Mouse (Mus musculus) ES-CJ7 (cell line): Measurements from ENCODE around the gene Nmb.
"Not testable (repeated sequence)": the region's sequence is repeated elsewhere in the genome, so short reads cannot be mapped to it uniquely, and the experiment has no call there.

Experiments
- DNase-seq: peaks from one replicate; pipeline ENCODE4 v3.0.0; 2011; ENCODE audit warnings: low read depth, low spot score

Gene Nmb

GRCm38 (mm10) chr7:80904921-80905515 is at the start of gene Nmb:
Gene Nmb, minus strand, starts transcription at chr7:80905076.
- DNase-seq = peak; percentile 63

DNA sequence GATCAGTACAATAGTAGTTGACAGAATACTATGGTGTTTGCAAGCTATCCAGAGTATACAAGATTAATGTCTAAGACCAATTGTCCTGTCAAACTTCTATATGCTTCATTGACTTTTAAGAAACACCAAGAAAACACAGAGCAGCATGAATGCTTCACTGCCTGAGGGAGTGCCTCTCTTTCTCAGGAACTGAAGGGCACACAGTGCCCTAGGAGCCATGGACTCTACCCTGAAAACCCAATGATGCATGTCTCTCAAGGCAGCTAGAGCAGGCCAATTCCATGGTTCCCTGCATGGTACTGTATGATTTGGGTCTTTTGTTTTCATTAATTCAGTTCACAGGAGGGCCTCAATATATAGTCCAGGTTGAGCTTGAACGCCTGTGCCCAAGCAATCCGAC is 49.4 kb upstream of the Nmb start:
- no peak for DNase-seq

DNA sequence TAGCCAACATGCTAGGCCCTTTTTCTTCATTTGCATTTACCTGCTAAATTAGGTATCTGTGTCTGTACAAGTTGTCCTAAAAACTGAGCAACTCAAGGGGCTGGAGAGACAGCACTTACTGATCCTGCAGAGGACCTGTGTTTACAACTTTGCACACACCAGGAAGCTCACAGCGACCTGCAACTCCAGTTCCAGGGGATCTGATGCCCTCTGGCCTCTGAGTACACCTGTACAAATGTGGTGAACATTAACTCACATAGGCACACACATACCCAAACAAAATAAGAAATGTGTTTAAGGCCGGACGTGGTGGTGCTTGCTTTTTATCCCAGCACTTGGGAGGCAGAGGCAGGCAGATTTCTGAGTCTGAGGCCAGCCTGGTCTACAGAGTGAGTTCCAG is 47.3 kb upstream of the Nmb start:
- no peak for DNase-seq

DNA sequence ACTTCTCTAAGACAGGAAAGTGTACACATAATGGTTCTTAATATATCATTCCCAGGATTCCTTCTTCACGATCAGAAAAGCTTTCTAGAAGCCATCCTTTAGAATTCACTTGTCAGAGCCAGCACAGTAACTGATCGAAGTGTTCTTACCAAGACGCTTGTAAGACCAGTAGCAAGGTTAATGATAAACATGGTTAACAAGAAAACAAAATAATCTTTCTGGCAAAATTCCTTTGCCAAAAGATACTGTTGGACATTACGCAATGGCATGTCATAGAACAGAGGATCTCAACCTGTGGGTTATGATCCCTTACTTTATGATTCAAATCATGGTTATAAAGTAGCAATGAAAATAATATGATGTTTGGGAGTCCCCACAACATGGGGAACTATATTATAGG is 46.6 kb upstream of the Nmb start:
- no peak for DNase-seq

DNA sequence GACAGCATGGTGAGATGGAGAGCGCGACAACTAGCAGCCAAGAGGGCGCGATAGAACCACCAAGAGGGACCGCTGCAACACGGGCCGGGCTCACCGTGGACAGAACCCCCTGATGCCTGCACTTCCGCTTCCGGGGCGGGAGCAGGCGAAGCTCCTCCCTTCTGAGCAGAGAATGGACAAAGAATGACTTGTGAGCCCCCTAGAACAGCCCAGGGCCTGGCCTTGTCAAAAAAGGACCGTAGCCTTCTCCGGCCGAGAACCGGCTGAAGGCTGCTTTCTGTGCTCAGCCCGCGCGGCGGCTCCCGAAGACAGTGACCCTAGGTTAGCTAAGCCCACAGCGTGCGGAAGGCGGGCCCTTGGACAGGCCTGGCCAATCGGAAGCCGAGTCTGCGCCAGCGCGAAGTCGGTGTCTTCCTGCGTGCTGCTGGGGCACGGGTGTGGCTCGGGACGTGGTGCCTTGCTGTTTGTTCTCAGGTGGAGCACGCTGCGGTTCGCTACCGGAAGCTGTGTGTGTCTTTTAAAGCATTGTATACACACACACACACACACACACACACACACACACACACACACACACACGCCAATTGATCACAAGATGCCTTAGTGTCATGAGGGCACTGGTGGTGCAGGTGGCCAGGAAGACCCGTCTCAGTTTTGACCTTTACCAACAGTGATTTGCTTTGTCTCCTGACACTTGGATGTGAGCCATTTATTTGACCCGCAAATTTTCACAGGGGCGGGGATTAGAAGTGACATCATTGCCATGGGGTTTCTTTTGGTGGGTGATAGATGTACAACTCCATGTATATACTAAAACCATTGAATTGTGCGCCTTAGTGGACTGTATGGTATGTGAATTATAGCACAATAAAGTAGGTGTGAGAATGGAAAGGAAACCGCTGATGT is 42.8 kb upstream of the Nmb start, which contains the start of gene Sec11a:
Gene Sec11a, minus strand, starts transcription at position 336 of the 906 bp plus-strand sequence.
- peak; percentile 95 for DNase-seq

GRCm38 (mm10) chr7:80939808-80940207 is 34.9 kb upstream of the Nmb start:
- DNase-seq = no peak

- DNase-seq = not testable (repeated sequence)
Measured at GRCm38 (mm10) chr7:80937304-80937666, 32.4 kb upstream of the Nmb start.

- not testable (repeated sequence) for DNase-seq
Measured at GRCm38 (mm10) chr7:80936617-80937303, 31.9 kb upstream of the Nmb start.

GRCm38 (mm10) chr7:80935834-80936233 is 31.0 kb upstream of the Nmb start:
- DNase-seq = no peak

DNA sequence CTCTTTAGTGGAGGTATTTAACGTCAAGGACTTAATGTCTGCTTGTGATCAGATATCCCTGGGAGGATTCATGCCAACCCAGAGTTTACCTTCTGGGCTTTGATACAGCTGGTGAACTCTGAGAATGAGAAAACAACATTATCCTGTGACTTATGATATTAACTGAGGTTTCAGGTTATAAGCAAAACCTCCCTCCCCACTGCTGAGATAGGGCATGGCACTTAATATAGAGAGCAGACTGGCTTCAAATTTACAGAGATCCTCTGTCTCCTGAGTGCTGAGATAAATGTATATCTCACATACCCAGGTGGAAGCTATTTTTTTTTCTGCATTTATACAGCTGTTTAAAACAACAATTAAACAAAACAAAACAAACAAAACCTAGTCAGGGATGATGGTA is 27.9 kb upstream of the Nmb start:
- DNase-seq = no peak

GRCm38 (mm10) chr7:80931618-80932207 is 26.8 kb upstream of the Nmb start:
- DNase-seq = no peak

GRCm38 (mm10) chr7:80923165-80923564 is 18.3 kb upstream of the Nmb start:
- DNase-seq = no peak

DNA sequence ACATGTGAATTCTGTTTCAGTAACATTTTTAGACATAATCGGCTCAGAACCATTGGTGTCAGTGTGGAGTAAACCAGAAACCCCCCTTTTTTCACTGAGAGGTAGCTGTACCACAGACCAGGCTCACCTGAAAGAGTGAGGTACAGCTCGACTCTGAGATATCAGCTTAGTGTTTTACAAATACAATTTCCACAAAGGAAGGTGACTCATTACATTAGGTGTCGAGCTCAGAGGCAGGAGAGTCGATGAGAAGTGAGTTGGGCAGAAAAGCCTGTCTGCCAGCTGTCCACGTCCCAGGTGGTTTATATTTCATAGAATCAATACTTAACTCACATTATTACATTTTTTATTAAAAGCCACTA is 14.8 kb upstream of the Nmb start:
- no peak for DNase-seq

DNA sequence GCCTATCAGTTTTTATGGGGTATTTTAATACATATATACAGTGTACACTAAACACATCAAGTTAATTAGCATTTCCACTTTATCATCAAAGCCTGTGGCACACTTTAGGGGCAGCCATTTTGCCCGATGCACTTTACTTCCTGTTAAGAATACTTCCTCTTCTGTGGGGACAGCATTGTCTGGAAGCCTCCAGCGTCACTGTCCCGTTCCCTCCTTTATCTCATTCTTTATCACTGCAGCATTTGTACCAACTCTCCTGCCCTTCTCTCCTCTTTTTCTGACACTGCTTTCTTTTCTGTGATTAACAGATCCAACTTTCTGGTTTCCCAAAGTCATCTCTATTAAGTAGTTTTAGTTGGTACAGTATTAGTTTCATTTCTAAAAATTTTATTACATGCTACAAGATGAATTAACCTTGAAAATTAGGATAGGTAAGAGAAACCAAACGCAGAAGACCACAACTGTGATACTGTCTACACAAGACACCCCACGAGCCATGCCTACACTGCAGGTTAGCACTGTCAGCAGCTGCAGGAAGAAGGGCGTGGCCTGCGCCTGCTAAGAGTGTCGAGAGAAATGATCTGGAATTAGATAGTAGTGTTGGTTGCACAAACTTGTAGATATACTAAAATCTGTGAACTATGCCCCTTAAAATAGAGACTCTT is 14.2 kb upstream of the Nmb start:
- no peak for DNase-seq

GRCm38 (mm10) chr7:80917916-80918465 is 13.1 kb upstream of the Nmb start:
- DNase-seq = no peak

GRCm38 (mm10) chr7:80912496-80912895 is 7.6 kb upstream of the Nmb start:
- DNase-seq = no peak

- peak; percentile 90 for DNase-seq
Measured at GRCm38 (mm10) chr7:80911053-80911452, 6.2 kb upstream of the Nmb start.

DNA sequence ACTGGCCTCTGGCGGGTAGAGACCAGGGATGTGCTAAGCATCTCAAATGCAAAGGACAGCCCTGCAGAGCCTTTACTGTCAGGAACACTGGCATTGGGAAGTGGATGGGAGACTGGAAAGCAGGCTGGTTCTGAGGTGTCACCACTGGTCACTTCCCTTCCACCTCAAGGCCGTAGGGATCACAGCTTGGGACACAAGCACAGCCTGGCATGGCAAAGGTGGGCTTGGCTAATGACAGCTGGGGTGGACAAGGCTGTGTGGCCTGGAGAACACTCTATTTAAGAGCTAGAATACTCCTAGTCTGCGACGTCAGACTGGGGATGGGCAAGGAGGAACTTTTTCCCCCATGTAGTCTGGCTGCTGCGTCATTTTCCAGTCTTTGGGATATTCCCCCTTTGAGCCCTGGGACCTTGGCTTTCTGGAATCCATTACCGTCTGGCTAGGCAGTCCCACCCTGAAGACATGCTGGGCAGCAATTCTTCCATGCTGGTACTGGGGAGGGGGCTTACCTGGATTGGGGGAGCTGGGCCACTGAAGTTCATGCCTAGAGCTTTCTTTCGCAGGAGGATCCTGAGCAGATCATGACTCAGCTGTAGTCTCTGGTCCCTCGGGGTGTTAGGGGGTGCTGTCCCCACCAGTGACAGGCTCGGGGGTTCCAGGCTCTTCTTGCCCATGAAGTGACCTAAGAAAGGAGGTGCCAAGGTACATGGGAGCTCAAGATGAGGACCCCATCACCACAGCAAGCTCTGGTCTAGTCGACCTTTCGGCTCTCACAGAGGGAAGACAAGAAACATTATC is 1.1 kb downstream of the Nmb start:
- no peak for DNase-seq

DNA sequence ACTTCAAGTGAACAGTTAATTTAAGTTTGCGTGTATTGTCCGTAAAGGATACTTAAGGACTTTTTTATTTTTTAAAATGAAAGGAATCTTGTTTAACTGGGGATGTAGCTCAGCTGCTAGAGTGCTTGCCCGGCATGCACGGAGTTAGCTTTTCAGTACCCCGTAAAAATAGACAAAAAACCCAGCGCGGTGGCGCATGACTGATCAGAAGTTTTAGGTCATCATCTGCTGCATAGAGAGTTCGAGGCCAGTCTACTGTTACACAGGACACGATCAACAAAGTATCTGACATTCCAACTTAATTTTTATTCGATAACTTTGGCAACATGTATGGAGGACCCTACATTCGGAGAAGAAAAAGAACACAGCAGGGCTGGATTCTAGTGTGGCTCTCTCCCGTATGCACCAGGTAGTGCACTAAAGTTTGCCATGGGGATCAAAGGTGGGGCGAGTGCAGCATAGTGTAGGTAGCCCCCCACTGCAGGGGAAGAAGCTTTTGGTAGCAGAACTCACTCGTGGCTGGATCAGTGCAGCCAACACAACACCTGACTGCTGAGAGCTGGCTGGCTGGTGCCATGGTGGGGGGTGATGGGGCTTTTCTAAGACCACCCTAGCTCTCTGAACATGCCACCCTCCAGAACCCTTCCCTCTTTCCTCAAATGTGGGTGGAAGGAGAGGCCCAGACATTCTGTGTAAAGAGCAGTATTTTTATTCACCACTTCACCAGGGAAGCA is 3.2 kb downstream of the Nmb start:
- DNase-seq = no peak
